Mouse (Mus musculus) Muller cell, postnatal 12 days (primary cell): ENCODE results near the gene Fadd.
A peak's percentile ranks its signal among the peaks of the same experiment; 100 is the strongest.

ENCODE experiments used
- DNase-seq: peaks from one replicate; pipeline ENCODE4 v3.0.0-alpha.2; 2015; ENCODE audit errors: inconsistent ontology term

Gene Fadd

GRCm38 (mm10) chr7:144582284-144582980 is at the start of gene Fadd:
Gene Fadd, minus strand, starts transcription at chr7:144582463.
- DNase-seq: peak; percentile 93

- DNase-seq: no peak
Observed at GRCm38 (mm10) chr7:144630622-144631021, 48.4 kb upstream of the Fadd start.

GRCm38 (mm10) chr7:144628334-144628915 is 46.2 kb upstream of the Fadd start:
- DNase-seq: peak; percentile 22

- DNase-seq: no peak
Observed at GRCm38 (mm10) chr7:144627606-144628333, 45.5 kb upstream of the Fadd start.

DNA sequence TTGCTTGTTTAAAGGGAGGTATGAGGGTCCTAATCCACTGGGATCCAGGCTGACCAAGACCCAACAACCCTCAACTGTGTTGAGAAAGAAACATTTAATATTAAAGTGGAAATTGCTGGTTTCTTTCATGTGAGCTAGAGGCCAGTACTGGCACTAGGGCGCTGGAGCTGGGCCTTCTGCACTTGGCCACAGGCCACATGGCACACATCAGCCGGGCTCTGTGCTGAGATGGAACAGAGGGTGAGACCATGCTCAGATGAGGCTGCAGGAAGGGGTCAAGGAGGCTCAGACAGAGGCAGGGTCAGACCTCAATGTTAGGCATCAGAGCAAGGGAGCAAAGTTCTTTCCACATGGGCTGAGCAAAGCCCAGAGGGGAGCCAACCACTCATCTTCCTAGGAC is 43.8 kb upstream of the Fadd start:
- DNase-seq: no peak

DNA sequence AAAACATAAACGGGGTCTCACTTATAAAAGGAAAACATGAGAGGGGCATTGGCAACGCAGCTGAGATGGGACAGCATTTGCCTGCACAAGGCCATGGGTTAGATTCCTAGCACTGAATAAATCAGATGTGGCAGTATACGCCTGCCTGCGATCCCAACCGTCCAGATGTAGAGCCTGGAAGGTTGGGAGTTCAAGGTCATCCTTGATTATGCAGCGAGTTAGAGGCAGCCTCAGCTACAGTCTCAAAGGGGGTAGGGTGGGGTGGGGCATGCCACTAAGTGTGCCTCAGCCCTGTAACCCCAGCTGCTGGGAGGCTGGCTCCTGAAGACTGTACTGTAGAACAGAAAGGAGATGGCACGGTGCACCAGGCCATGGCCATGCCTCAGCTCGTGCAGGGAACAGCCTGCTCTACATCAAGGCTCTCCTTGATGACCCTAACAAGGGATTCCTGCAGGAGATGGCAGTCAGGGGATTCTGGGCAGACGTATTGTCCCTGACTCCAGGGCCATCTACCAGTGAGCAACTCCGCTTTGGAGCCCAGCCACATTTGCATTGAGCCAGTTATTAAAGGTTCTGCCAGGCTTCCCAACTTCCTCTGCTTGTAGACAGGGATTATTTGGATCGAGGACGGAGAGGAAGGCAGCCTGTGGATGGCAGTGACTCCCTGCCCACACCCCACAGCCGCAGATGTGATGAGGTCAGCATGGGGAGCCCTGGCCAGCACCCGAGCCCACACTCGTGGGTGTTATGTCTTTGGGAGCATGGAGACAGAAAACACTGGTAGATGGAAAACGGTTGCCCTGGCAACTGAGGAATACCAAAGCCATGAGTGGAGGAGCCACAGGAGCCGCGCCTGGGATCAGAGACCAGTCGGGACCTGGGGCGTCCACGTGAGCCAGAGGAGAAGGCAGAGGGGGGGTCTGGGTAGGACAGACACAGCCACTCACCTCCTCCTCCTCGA is 38.7 kb upstream of the Fadd start:
- DNase-seq: peak; percentile 77

DNA sequence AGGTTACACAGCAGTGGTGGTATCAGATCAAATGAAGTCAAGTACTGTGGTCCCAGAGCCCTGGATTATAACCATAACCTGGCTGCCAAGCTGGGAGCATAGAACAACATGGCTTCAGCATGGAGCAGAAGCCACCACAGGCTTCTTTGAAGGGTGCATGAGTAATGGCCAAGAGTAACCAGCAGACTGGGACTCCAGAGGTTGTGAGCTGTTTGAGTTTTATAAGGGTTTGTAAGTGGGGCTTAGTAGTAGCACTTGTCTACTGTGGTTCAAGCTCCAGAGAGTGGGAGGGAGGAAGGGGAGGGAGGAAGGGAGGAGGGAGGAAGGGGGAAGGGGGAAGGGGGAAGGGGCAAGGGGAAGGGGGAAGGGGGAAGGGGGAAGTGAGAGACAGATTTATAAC is 38.1 kb upstream of the Fadd start:
- DNase-seq: no peak

- no peak for DNase-seq
Observed at GRCm38 (mm10) chr7:144615343-144615742, 33.1 kb upstream of the Fadd start.

- peak; percentile 67 for DNase-seq
Observed at GRCm38 (mm10) chr7:144612829-144613228, 30.6 kb upstream of the Fadd start.

DNA sequence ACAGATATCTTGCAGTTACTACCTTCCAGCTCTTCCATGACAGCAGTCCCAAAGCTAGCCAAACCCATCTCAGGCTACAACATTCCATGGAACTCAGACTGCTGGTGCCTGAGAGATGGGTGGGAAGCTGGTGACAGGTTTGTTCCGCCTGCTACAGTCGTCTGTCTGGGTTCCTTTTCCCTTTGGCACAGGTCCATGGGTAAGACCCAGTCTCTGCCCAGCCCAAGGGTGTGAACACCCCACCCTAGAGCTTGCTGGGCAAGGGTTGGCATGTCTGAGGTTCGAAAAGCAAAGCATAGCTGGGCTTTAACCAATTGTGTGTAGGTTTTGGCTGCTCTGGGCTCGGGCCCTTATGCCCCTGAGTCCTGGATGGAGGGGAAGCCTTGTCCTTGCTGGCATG is 30.1 kb upstream of the Fadd start:
- DNase-seq: no peak

DNA sequence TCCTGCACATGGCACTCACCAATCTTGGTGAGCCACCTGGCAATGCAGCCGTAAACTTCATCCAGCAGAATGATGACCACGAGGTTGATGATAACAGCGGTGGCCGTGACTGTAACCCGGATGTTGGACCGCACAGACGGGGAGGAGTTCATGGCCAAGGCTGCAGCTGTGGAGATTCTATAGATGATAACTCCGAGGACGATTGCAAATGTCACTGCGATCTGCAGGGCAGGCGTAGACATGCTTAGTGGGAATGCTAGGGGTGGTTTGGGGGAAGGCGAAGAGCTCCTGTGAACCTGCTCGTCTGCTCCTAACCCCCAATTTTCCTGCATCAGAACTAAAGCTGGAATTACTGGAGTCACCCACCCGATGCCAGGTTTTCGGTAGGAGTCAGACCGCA is 29.3 kb upstream of the Fadd start:
- no peak for DNase-seq

DNA sequence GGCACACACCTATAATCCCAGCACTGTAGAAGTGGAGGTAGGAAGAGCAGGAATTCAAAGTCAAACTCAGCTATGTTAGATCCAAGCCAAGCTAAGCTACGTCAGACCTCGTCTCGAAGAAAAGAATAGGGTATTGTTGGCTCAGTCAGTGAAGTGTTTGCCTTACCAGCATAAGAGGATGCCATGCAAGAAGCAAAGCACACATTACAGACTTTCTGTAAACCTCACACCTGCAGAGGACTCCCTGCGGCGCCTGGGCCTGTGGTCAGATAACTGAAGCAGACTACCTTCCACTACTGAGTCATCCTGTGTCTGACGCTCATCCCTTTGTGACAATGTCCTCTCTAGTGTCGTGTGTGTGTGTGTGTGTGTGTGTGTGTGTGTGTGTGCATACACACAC is 27.3 kb upstream of the Fadd start:
- DNase-seq: no peak

DNA sequence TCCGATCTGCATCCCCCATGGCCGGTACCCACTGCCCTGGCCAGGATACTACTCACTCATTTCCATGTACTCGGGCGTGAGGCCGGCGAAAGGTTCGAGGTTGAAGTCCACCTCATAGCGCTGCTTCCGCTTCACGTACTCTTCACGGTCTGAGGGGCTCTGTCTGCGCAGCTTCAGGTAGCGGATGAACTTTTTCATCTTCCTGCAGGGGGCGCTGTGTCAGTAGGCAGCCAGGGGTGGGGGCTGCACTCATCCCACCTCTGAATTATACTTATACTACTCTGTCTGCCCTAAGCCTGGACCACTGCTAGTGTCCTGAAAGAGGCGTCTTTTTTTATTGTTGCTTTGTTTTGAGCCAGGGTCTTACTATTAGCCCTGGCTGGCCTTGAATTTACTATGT is 25.6 kb upstream of the Fadd start:
- DNase-seq: no peak

DNA sequence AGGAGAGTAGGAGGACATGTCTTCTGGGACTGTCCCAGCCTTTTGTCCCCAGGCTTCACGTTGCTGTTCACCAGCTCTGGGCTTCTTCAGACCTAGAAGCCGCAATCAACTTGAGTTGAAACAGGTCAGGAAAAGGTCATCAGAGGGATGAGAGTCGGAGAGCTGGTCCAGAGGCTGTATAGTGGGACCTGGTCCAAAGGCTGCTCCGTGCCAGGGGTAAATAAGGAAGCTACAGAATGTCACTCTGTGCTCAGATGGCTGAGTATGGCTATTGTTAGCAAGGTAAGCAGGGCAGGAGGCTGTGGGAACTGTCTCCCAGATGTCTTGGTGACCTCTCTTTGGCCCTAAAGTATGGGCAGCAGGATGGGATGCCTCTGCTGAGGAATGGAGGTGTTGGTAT is 22.5 kb upstream of the Fadd start:
- no peak for DNase-seq

- no peak for DNase-seq
Observed at GRCm38 (mm10) chr7:144604291-144604690, 22.0 kb upstream of the Fadd start.

DNA sequence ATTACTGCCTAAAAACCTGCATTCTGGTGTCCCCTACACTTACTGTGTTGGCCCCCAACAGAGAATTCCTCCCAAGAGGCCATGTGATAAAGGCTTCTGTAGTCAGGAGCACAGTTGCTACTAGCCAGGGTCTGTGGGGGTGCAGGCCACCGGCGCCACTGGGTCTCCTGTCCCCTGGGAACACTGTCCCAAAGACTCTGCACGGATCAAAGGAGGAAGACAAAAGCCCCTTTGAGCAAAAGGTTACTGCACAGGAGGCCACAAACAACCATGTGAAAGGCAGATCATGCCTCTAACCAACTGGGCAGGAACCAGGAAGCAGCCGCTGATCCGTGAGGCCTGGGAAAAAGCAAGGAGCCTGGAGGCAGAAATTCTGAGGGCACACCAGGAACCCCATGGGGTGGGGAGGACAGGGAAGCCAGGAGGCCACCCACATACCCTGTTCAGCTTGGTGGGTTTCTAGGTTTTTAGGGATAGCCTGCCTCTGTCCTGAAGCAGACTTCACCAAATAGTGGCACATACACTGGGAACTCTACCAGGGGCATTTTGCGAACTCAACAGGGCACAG is 18.2 kb upstream of the Fadd start:
- DNase-seq: no peak

DNA sequence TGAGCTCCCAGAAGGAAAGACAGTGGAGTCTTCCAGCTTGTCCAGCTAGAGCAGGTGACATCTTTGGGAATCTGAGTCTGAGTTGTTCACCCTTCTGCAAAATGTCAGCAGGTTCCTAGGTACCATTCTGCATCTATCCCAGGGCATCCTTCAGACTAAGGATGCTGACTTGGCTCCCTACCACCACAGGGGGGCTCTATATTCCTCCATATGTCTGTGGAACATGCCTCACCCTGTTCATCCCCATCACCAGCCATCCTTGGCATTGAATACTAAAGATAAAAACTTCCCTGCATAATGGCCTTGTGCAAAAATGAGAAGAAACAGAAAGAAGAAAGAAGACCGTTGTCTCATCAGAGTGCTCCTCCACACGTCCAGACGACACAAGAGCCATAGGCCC is 7.2 kb upstream of the Fadd start:
- no peak for DNase-seq

DNA sequence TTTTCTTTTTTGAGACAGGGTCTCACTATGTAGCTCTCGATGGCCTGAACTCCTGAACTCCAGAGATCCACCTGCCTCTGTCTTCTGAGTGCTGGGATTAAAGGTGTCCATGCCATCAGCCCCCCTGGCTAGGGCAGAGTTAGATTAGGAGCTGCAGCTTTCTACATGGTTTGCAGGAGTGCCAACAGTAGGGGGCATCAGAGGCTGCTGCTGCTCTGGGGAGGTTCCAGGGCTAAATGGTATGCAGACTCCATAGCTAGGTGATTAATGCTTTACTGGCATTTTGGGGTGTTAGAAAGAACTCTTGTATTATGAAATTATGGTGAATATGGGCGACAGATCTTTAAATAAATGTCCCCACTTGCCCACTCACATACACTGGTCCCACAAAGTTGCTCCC is 5.0 kb upstream of the Fadd start:
- DNase-seq: no peak

DNA sequence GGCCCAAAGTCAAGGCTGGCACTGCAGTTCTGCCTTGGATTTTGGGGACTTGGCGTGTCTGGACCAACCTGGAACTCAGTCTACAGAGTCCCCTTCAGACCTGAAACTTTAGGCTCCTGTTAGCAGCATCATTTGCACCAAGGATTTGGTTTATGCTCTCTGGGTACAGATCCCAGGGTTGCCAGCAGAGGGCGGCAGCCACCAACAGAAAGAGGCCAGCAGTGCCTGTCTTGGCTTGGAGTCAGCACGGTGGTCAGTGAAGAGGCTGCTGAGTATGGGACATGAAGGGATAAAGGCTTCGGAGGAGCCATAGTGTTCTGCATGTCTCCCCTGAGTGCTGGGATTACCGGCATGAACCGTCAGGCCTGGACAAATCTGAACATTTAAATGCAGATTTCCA is 3.4 kb upstream of the Fadd start:
- DNase-seq: peak; percentile 67

GRCm38 (mm10) chr7:144583619-144584018 is 1.4 kb upstream of the Fadd start:
- peak; percentile 50 for DNase-seq

GRCm38 (mm10) chr7:144581559-144582283 is 542 bp downstream of the Fadd start:
- peak; percentile 93 for DNase-seq
